Mouse (Mus musculus) lung, embryonic 16.5 days (tissue): ENCODE results near the gene Trappc10. TPM values are rescaled to one million over a fixed set of nuclear protein-coding genes. Genes with fewer than 3 reads are reported as not detected.

ENCODE experiments used
- ATAC-seq: fragments of 200-750 bp; cut with Nextera tagmentation; 2 replicates; pipeline ENCODE4 v1.8.0; 2017; ENCODE audit warnings: low read depth, mild to moderate bottlenecking, moderate library complexity
- H3K27ac ChIP-seq: fragments of 300-500 bp; sonication (generic); 2 replicates; pipeline ENCODE4 v1.5.1; 2014; ENCODE audit warnings: mild to moderate bottlenecking, control low read depth, low read length
- H3K27me3 ChIP-seq: fragments of 300-500 bp; sonication (generic); 2 replicates; pipeline ENCODE4 v1.6.1; 2014; ENCODE audit warnings: low read depth, low read length, mixed read lengths; ENCODE audit not compliant: control insufficient read depth, insufficient read depth
- H3K36me3 ChIP-seq: fragments of 300-500 bp; sonication (generic); 2 replicates; pipeline ENCODE4 v1.6.1; 2014; ENCODE audit warnings: low read length; ENCODE audit not compliant: control insufficient read depth, insufficient read depth
- H3K4me1 ChIP-seq: fragments of 300-500 bp; sonication (generic); replicated peaks from 2 replicates; pipeline ENCODE4 v1.6.1; 2014; ENCODE audit warnings: low read length, mixed read lengths; ENCODE audit not compliant: control insufficient read depth, insufficient read depth
- H3K4me2 ChIP-seq: fragments of 300-500 bp; sonication (generic); 2 replicates; pipeline ENCODE4 v1.6.1; 2014; ENCODE audit warnings: low read depth, low read length, control low read depth
- H3K4me3 ChIP-seq: fragments of 300-500 bp; sonication (generic); 2 replicates; pipeline ENCODE4 v1.5.1; 2014; ENCODE audit warnings: mild to moderate bottlenecking, low read length, control low read depth
- H3K9ac ChIP-seq: fragments of 300-500 bp; sonication (generic); 2 replicates; pipeline ENCODE4 v1.6.1; 2014; ENCODE audit warnings: low read length, control low read depth
- H3K9me3 ChIP-seq: fragments of 300-500 bp; sonication (generic); 2 replicates; pipeline ENCODE4 v1.6.1; 2016; ENCODE audit warnings: low read length; ENCODE audit not compliant: control insufficient read depth
- WGBS: fragments of 180-500 bp; shearing (Covaris S2); extraction: QIAGEN DNeasy Blood & Tissue Kit; methylation state at CpG from one replicate; pipeline ENCODE4 v1.1.7; 2014; 5-methylcytosine and 5-hydroxymethylcytosine counted together
- polyA plus RNA-seq: library from polyadenylated mRNA; unstranded; fragments of >200 nt; fragmentation: Nextera tagmentation; extraction: Ambion mirVana; gene quantifications from 2 replicates; pipeline ENCODE4 v1.2.1, GENCODE M21; 2015

The Trappc10 gene
- 5.0 and 7.9 TPM in 2 replicates for polyA plus RNA-seq

DNA sequence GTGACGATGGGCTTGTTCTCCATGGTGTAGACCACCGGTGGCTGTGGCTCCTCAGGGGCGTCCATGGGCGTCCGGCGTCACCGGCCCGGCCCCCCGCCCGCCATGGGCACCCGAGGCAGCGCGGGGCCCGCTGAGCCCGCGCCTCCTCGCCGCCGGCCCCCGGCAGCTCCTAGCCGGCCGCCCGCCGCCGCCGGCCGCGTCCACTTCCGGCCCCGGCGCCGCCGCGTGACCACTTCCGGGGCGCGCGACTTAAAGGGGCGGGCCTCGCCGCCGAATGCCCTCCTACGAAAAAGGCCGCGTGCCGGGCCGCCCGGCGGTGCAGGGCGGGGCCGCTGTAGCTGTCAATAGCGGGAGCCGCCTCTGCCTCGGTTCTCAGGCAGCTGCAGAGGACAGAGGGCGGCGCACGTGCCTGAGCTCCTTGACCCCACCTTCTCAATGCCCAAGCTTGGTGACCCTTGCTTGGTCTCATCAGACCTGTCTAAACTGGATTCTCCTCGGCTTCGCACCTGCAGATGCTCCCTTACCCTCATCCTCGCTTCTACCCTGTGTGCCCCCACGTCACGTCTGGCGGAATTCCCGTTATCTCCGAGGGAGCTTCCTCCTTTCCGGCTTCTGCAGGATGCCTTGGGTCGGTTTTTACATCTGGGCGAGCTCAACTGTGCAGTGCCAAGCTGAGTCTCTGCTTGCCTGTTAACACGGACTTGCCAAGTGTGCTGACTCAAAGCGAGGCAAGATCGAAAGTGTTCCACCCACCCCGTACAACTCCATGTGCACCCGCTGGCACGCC, at the start of gene Trappc10:
Trappc10 (minus strand) TSS at position 204 of the 787 bp plus-strand sequence.
- WGBS = under 1% methylated on average over 52 of the region's 74 CpGs
- peak within 1 kb of the TSS; percentile 45; the same call in 1 of the 2 replicates for H3K27ac ChIP-seq
- no peaks in the 10 kb centered on the region for H3K9me3 ChIP-seq

DNA sequence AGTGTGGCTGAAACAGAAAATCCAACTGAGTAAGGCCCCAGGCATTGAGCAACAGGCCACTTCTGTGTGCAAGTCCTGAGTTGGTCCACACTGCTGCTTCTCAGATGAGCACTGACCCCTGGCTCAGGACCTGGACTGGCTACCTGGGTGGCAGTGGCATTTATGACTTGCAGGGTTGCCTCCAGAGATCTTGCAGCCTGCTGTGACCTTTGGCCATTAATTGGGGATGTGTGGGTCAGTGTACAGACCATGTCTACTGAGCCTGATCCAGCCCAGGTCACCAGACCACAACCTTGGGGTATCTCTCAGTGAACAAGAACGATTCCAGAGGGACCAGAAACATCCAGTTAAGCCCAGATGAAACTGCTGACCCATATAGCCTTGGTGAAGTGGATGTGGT, 49.1 kb upstream of the Trappc10 start:
- no peak overlapping the region for H3K4me2 ChIP-seq
- H3K36me3 ChIP-seq = no peaks in the 10 kb centered on the region
- no peak for ATAC-seq
- no peaks in the 10 kb centered on the region for H3K27me3 ChIP-seq
- H3K4me3 ChIP-seq = no peak overlapping the region
- no peak overlapping the region for H3K27ac ChIP-seq
- no peaks in the 10 kb centered on the region for H3K9me3 ChIP-seq
- H3K4me1 ChIP-seq = peaks cover 12% of the 10 kb centered on the region
- WGBS = 70% methylated on average over 1 of the region's 1 CpGs
- no peak overlapping the region for H3K9ac ChIP-seq

More for the DNA sequence above, at the start of gene Trappc10:
- peak within 1 kb of the TSS; percentile 85 for H3K9ac ChIP-seq
- peak; percentile 97 for ATAC-seq
- H3K4me2 ChIP-seq = peak within 1 kb of the TSS; percentile 99
- H3K4me1 ChIP-seq = peaks cover 13% of the 10 kb centered on the region
- no peaks in the 10 kb centered on the region for H3K36me3 ChIP-seq
- H3K27me3 ChIP-seq = no peaks in the 10 kb centered on the region
- peak within 1 kb of the TSS; percentile 88 for H3K4me3 ChIP-seq

DNA sequence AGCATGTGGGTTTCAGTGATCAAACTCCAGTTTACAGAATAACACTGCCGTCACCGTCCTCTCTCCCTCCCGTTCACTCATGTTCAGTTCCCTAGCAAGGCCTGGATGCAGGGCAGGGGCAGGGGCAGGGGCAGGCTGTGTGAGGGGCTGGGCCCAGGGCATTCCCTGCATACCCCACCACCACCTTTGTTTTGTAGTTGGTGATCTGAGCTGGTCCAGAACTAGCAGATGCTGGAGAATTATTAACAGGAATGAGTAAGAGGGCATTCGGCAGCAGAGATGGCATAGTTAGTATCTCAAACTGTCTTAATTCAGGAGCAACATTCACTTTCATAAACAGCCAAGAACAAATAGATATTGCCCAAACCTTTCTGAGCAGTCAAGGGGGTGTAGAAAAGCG, 47.9 kb upstream of the Trappc10 start:
- Histone ChIP-seq H3K36me3 (peaks cover 1% of the 10 kb centered on the region), H3K27ac (no peak overlapping the region), H3K9ac (no peak overlapping the region), H3K4me3 (no peak overlapping the region), H3K9me3 (no peaks in the 10 kb centered on the region), H3K4me2 (no peak overlapping the region), H3K27me3 (no peaks in the 10 kb centered on the region), H3K4me1 (no peaks in the 10 kb centered on the region; the same call in 1 of the 2 replicates)
- WGBS = 77% methylated on average over 5 of the region's 5 CpGs
- ATAC-seq = no peak

DNA sequence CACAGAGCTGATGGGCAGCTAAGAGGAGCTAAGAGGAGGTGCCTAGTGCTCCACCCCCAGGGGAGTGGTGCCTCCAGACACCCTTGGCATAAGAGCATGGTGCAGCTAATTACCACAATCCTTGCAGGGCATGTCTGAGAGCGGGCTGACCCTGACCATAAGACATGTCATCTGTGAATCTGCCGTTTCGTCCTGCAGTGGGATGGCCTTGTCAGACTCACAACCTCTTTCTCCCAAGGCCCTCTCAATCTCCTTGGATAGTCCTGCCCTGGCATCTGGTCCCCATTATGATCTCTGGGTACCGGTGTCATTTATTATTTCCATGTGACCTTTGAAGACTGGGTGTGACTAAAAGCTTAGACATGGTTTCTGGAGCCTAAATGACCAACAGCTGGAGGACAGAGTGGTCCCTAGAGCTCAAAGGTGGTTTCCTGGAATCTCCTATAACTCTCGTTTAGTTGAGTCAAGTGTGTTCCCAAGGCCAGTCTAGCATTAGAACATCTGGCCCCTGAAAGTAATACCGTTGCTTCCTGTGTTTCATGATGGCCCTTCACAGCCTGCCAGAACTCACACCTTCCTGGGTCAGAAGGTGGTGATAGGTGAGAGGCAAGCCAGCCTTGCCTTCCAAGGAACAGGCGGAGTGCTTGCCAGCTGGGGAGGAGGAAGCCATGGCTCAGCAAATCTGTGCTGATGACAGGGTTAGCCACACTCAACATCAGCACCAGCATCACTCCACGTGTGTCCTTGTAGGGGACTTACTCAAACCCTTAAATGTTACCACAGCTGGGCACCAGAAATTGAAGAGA, 46.5 kb upstream of the Trappc10 start:
- WGBS = 68% methylated on average over 8 of the region's 8 CpGs
- no peaks in the 10 kb centered on the region for H3K27me3 ChIP-seq
- no peak overlapping the region for H3K4me2 ChIP-seq
- peaks cover 8% of the 10 kb centered on the region for H3K36me3 ChIP-seq
- no peaks in the 10 kb centered on the region for H3K4me1 ChIP-seq
- H3K4me3 ChIP-seq = no peak overlapping the region
- H3K9ac ChIP-seq = no peak overlapping the region
- ATAC-seq = no peak
- H3K9me3 ChIP-seq = no peaks in the 10 kb centered on the region
- H3K27ac ChIP-seq = no peak overlapping the region

DNA sequence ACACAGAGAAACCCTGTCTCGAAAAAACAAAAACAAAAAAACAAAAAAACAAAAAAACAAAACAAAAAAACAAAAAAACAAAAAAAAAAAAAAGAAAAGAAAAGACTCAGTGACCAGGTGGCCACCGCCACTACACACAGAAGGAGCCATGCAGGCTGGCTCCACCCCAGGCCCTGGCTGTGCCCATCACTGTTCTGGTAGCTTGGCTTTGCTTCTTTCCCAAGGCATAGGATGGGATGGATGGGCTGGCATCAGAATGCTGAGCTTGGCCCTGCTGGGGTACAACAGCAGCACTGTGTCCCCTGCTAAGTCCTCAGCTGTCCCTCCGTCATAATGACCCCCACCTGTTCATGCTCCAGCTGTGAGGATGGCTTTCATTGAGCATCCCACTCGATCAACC, 44.5 kb upstream of the Trappc10 start:
- no peak overlapping the region for H3K27ac ChIP-seq
- H3K4me2 ChIP-seq = no peak overlapping the region
- no peak overlapping the region for H3K9ac ChIP-seq
- 88% methylated on average over 4 of the region's 4 CpGs for WGBS
- H3K4me3 ChIP-seq = no peak overlapping the region
- H3K27me3 ChIP-seq = no peaks in the 10 kb centered on the region
- ATAC-seq = no peak
- peaks cover 14% of the 10 kb centered on the region for H3K36me3 ChIP-seq
- no peaks in the 10 kb centered on the region for H3K4me1 ChIP-seq
- no peaks in the 10 kb centered on the region for H3K9me3 ChIP-seq

DNA sequence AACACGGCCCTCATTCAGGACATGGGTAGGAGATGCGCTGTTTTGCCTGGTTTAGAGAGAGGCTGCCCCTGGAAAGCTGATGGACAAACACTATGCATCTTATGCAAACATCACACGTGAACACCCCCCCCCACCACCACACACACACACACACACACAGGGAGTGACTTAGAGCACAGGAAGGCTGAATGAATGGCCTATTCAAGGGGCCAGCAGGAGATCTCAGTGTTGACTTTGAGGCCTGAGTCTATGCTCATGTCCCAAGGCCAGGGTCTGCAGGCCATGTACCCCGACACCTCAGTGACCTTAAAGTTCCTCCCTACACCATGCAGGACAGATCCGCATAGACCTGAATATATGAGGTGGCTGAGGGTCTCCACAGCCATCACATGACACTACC, 43.7 kb upstream of the Trappc10 start:
- Histone ChIP-seq H3K4me2 (no peak overlapping the region), H3K4me3 (no peak overlapping the region), H3K27me3 (no peaks in the 10 kb centered on the region), H3K9ac (no peak overlapping the region), H3K27ac (no peak overlapping the region), H3K9me3 (no peaks in the 10 kb centered on the region), H3K4me1 (no peaks in the 10 kb centered on the region), H3K36me3 (peaks cover 19% of the 10 kb centered on the region)
- ATAC-seq = no peak
- 73% methylated on average over 5 of the region's 5 CpGs for WGBS

DNA sequence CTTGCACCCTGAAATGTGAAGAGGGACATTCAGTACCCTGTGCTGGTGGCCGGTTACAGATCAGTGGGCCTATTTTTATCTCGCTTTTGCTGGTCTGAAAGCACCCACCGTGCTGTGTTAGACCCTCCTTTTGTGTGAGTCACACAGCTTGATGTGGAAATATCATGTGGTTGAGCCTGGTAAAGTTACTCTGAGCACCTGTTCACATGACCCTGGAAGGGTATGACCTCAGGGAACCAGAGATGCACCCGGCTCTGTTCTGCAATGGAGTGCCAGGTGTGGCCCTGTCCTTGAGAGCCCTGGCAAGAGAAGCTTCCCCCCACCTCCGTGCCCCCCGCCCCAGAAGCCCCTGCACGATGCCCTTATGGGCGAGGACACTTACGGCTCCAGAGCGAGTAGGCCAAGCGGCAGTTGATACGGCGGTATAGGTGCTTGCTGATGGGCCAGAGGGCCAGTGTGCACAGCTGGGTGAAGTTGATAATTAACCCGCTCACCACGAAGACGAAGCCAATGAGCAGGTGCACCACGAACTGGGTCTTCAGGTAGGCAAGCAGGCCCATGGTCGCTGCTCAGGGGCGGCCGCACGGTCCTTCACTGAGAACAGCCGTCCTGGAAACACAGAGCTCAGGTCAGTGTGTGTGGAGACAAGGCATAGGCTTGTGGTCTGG, 43.2 kb upstream of the Trappc10 start:
- Histone ChIP-seq H3K9me3 (no peaks in the 10 kb centered on the region), H3K4me2 (no peak overlapping the region), H3K36me3 (peaks cover 19% of the 10 kb centered on the region), H3K27ac (no peak overlapping the region), H3K4me3 (no peak overlapping the region), H3K27me3 (no peaks in the 10 kb centered on the region), H3K4me1 (no peaks in the 10 kb centered on the region), H3K9ac (no peak overlapping the region)
- 70% methylated on average over 22 of the region's 22 CpGs for WGBS
- ATAC-seq = peak; percentile 18; the same call in 1 of the 2 replicates

DNA sequence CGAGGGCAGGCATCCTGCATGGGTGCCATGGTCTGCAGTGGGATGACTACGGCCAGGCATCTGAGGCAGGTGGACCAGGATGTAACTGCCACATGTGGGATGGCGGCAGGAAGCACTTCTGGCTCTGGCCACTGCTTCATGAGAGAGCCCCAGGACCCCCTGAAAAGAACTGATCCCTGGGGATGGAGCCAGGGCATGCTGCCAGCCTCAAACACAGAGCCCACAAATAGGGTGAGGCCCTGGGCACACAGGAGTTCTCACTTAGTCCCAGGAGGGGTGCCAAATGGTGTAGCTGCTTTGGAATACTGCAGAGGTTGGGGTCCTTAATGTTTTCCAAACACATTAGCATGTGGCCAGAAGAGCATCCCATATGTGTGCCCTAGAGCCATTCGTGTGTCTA, 41.5 kb upstream of the Trappc10 start:
- no peaks in the 10 kb centered on the region for H3K9me3 ChIP-seq
- H3K4me3 ChIP-seq = no peak overlapping the region
- H3K4me1 ChIP-seq = no peaks in the 10 kb centered on the region
- H3K27me3 ChIP-seq = no peaks in the 10 kb centered on the region
- ATAC-seq = no peak
- WGBS = 89% methylated on average over 4 of the region's 4 CpGs
- H3K9ac ChIP-seq = no peak overlapping the region
- peaks cover 27% of the 10 kb centered on the region for H3K36me3 ChIP-seq
- H3K4me2 ChIP-seq = no peak overlapping the region
- no peak overlapping the region for H3K27ac ChIP-seq

DNA sequence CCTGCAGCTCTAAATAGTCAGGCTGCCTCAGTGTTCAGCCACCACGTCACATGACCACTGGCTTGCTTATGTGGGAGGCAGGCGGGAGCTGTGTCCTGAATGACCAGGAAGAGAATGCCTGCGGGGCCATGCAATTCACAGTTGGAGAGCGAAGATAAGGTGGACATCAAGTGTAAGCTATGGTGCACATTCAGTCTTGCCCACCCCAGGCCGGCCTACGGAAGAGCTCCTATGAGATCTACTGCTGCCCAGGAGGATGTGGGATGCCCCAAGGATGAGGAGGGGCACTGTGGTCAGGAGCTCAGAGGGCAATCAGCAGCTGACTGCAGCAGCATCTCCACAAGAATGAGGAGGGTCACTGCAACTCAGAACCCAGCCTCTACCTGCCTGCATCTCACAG, 41.0 kb upstream of the Trappc10 start:
- 91% methylated on average over 6 of the region's 6 CpGs for WGBS
- Histone ChIP-seq H3K9ac (no peak overlapping the region), H3K9me3 (no peaks in the 10 kb centered on the region), H3K36me3 (peaks cover 29% of the 10 kb centered on the region), H3K4me1 (no peaks in the 10 kb centered on the region), H3K4me2 (no peak overlapping the region), H3K27me3 (no peaks in the 10 kb centered on the region), H3K4me3 (no peak overlapping the region), H3K27ac (no peak overlapping the region)
- ATAC-seq = no peak
